Mouse (Mus musculus) liver, adult 2 months (tissue): ENCODE measurements around the gene Icam2. TPM values are rescaled to one million over a fixed set of nuclear protein-coding genes. Genes with fewer than 3 reads are reported as not detected.

Source experiments
- DNase-seq: peaks from one replicate; pipeline ENCODE4 v3.0.0-alpha.2; 2011; ENCODE audit warnings: low read depth, low spot score; ENCODE audit errors: extremely low read depth
- H3K27ac ChIP-seq: fragments of 200-500 bp; replicated peaks from 2 replicates; pipeline ENCODE4 v1.5.1; 2012; ENCODE audit warnings: low read depth, mild to moderate bottlenecking, control low read depth, inconsistent platforms, low read length; ENCODE audit not compliant: insufficient read depth
- H3K27me3 ChIP-seq: fragments of 200-500 bp; 2 replicates; pipeline ENCODE4 v1.6.1; 2012; ENCODE audit warnings: mild to moderate bottlenecking, moderate library complexity, low read length, inconsistent platforms; ENCODE audit not compliant: control insufficient read depth, insufficient read depth
- H3K36me3 ChIP-seq: fragments of 200-500 bp; 2 replicates; pipeline ENCODE4 v1.6.1; 2012; ENCODE audit warnings: low read length, inconsistent platforms; ENCODE audit not compliant: control insufficient read depth, insufficient read depth
- H3K4me1 ChIP-seq: fragments of 200-500 bp; 2 replicates; pipeline ENCODE4 v1.6.1; 2011; ENCODE audit warnings: low read length; ENCODE audit not compliant: control insufficient read depth, insufficient read depth
- H3K4me3 ChIP-seq: fragments of 200-500 bp; 2 replicates; pipeline ENCODE4 v1.5.1; 2011; ENCODE audit warnings: low read depth, mild to moderate bottlenecking, control low read depth, low read length, moderate library complexity; ENCODE audit not compliant: insufficient read depth
- H3K79me2 ChIP-seq: fragments of 200-500 bp; 2 replicates; pipeline ENCODE4 v1.6.1; 2012; ENCODE audit warnings: inconsistent platforms, mild to moderate bottlenecking, low read length, moderate library complexity; ENCODE audit not compliant: control insufficient read depth, insufficient read depth
- H3K9ac ChIP-seq: fragments of 200-500 bp; 2 replicates; pipeline ENCODE4 v1.6.1; 2012; ENCODE audit warnings: low read depth, mild to moderate bottlenecking, control low read depth, inconsistent platforms, low read length
- CTCF ChIP-seq: fragments of 200-500 bp; IDR thresholded peaks from 2 replicates; pipeline ENCODE4 v1.5.1; 2011; ENCODE audit warnings: low read depth, low read length, control low read depth
- POLR2A ChIP-seq: fragments of 200-500 bp; IDR thresholded peaks from 2 replicates; pipeline ENCODE4 v1.6.1; 2011; ENCODE audit warnings: low read length, control low read depth; ENCODE audit not compliant: insufficient read depth; ENCODE audit errors: extremely low read depth
- WGBS: fragments of 180-500 bp; shearing (Covaris S2); methylation state at CpG from one replicate; pipeline ENCODE4 v1.1.7; 2018; 5-methylcytosine and 5-hydroxymethylcytosine counted together
- polyA plus RNA-seq: library from polyadenylated mRNA; depleted of rRNA; stranded (reverse); fragments of >200 nt; gene quantifications from 2 replicates; pipeline ENCODE4 v1.2.3, GENCODE M21; 2012
- total RNA-seq: library from RNA; depleted of rRNA; stranded (reverse); fragments of >200 nt; gene quantifications from 2 replicates; pipeline ENCODE4 v1.2.3, GENCODE M21; 2014

The Icam2 gene
- total and polyA plus RNA-seq, 2 experiments, result 5.3 to 5.4 TPM

- TF ChIP-seq POLR2A, result no peak
- no peak for TF ChIP-seq CTCF
- H3K4me1 ChIP-seq, result peaks cover 41% of the 10 kb centered on the region
- no peak overlapping the region; the same call in 1 of the 2 replicates for H3K9ac ChIP-seq
- H3K27me3 ChIP-seq, result no peaks in the 10 kb centered on the region
- H3K79me2 ChIP-seq, result no peaks in the 10 kb centered on the region
- WGBS, result 63% methylated on average over 3 of the region's 3 CpGs
- H3K27ac ChIP-seq, result peak overlapping the region; percentile 49
- H3K36me3 ChIP-seq, result peaks cover 59% of the 10 kb centered on the region
- DNase-seq, result no peak
- no peak overlapping the region for H3K4me3 ChIP-seq
Observed at GRCm38 (mm10) chr11:106416331-106416730, 28.5 kb upstream of the Icam2 start.

- WGBS, result 25% methylated on average over 3 of the region's 3 CpGs
- no peaks in the 10 kb centered on the region for H3K27me3 ChIP-seq
- peaks cover 59% of the 10 kb centered on the region for H3K36me3 ChIP-seq
- no peak overlapping the region for H3K9ac ChIP-seq
- TF ChIP-seq POLR2A (no peak), CTCF (no peak)
- peak overlapping the region; percentile 96 for H3K27ac ChIP-seq
- no peaks in the 10 kb centered on the region for H3K79me2 ChIP-seq
- peak; percentile 93 for DNase-seq
- H3K4me3 ChIP-seq, result no peak overlapping the region
- H3K4me1 ChIP-seq, result peaks cover 48% of the 10 kb centered on the region
Observed at GRCm38 (mm10) chr11:106412641-106413360, 24.9 kb upstream of the Icam2 start.

GRCm38 (mm10) chr11:106411157-106411556, 23.3 kb upstream of the Icam2 start:
- WGBS, result 68% methylated on average over 2 of the region's 2 CpGs
- Histone ChIP-seq H3K4me3 (no peak overlapping the region), H3K27ac (peak overlapping the region; percentile 85), H3K36me3 (peaks cover 57% of the 10 kb centered on the region), H3K9ac (0 out of 2 replicates have a peak overlapping the region, but pooled peaks have one; percentile 5), H3K27me3 (no peaks in the 10 kb centered on the region), H3K79me2 (no peaks in the 10 kb centered on the region), H3K4me1 (peaks cover 38% of the 10 kb centered on the region)
- TF ChIP-seq CTCF (no peak), POLR2A (no peak)
- DNase-seq, result no peak

- no peak for TF ChIP-seq POLR2A
- TF ChIP-seq CTCF, result no peak
- Histone ChIP-seq H3K9ac (peak overlapping the region; percentile 50), H3K27ac (peak overlapping the region; percentile 85), H3K27me3 (no peaks in the 10 kb centered on the region), H3K4me3 (no peak overlapping the region), H3K79me2 (no peaks in the 10 kb centered on the region), H3K4me1 (peaks cover 36% of the 10 kb centered on the region), H3K36me3 (peaks cover 59% of the 10 kb centered on the region)
- peak; percentile 84 for DNase-seq
- WGBS, result 23% methylated on average over 3 of the region's 3 CpGs
Observed at GRCm38 (mm10) chr11:106410507-106410906, 22.6 kb upstream of the Icam2 start.

- Histone ChIP-seq H3K27me3 (no peaks in the 10 kb centered on the region), H3K27ac (peak overlapping the region; percentile 85), H3K4me1 (peaks cover 34% of the 10 kb centered on the region), H3K36me3 (peaks cover 63% of the 10 kb centered on the region), H3K9ac (peak overlapping the region; percentile 50), H3K4me3 (no peak overlapping the region), H3K79me2 (no peaks in the 10 kb centered on the region)
- DNase-seq, result no peak
- 52% methylated on average over 4 of the region's 4 CpGs for WGBS
- TF ChIP-seq POLR2A, result no peak
- TF ChIP-seq CTCF, result no peak
Observed at GRCm38 (mm10) chr11:106410011-106410410, 22.1 kb upstream of the Icam2 start.

GRCm38 (mm10) chr11:106398481-106398880, 10.6 kb upstream of the Icam2 start:
- 95% methylated on average over 8 of the region's 8 CpGs for WGBS
- no peak overlapping the region for H3K27ac ChIP-seq
- H3K36me3 ChIP-seq, result peaks cover 78% of the 10 kb centered on the region
- H3K79me2 ChIP-seq, result no peaks in the 10 kb centered on the region
- no peak for DNase-seq
- no peak overlapping the region for H3K4me3 ChIP-seq
- TF ChIP-seq POLR2A (no peak), CTCF (no peak)
- no peaks in the 10 kb centered on the region for H3K27me3 ChIP-seq
- peaks cover 5% of the 10 kb centered on the region; the same call in 1 of the 2 replicates for H3K4me1 ChIP-seq
- H3K9ac ChIP-seq, result no peak overlapping the region
